Mouse (Mus musculus) 3134 (cell line): ENCODE results near the gene Rgl2.
"Not testable (repeated sequence)": the region's sequence is repeated elsewhere in the genome, so short reads cannot be mapped to it uniquely, and the experiment has no call there.

ENCODE experiments used
- DNase-seq: peaks from one replicate; pipeline ENCODE4 v3.0.0-alpha.2; 2011; ENCODE audit warnings: low spot score; ENCODE audit not compliant: insufficient read length; ENCODE audit errors: extremely low read depth

The Rgl2 gene

GRCm38 (mm10) chr17:33943454-33943853 is 14.1 kb downstream of the Rgl2 start:
- DNase-seq: no peak

GRCm38 (mm10) chr17:33947430-33948089 is 18.2 kb downstream of the Rgl2 start:
- no peak for DNase-seq

GRCm38 (mm10) chr17:33948090-33948904 is 19.0 kb downstream of the Rgl2 start:
- DNase-seq: no peak

- no peak for DNase-seq
These were observed 19.7 kb downstream of the Rgl2 start for GRCm38 (mm10) chr17:33948905-33949537.

GRCm38 (mm10) chr17:33950131-33950625 is 20.8 kb downstream of the Rgl2 start:
- DNase-seq: no peak

- peak; percentile 66 for DNase-seq
These were observed 21.9 kb downstream of the Rgl2 start, which contains the start of gene B3galt4 for GRCm38 (mm10) chr17:33951021-33951946. Gene B3galt4, minus strand, starts transcription at chr17:33951488.

- not testable (repeated sequence) for DNase-seq
These were observed 22.7 kb downstream of the Rgl2 start for GRCm38 (mm10) chr17:33952015-33952414.

- DNase-seq: no peak
These were observed 23.5 kb downstream of the Rgl2 start for GRCm38 (mm10) chr17:33952879-33953278.

- no peak for DNase-seq
These were observed 24.0 kb downstream of the Rgl2 start for GRCm38 (mm10) chr17:33953310-33953709.

GRCm38 (mm10) chr17:33953961-33954565 is 24.7 kb downstream of the Rgl2 start:
- DNase-seq: no peak

- no peak for DNase-seq
These were observed 25.6 kb downstream of the Rgl2 start for GRCm38 (mm10) chr17:33954646-33955554.

GRCm38 (mm10) chr17:33955555-33956214 is 26.3 kb downstream of the Rgl2 start, which contains the start of the genes Vps52 and Rps18:
Gene Vps52, plus strand, starts transcription at chr17:33955812.
Gene Rps18, minus strand, starts transcription at chr17:33956001.
- peak; percentile 90 for DNase-seq

- DNase-seq: no peak
These were observed 27.0 kb downstream of the Rgl2 start for GRCm38 (mm10) chr17:33956336-33956735.

- DNase-seq: no peak
These were observed 28.1 kb downstream of the Rgl2 start for GRCm38 (mm10) chr17:33957493-33957892.

GRCm38 (mm10) chr17:33958451-33958850 is 29.1 kb downstream of the Rgl2 start:
- DNase-seq: no peak

GRCm38 (mm10) chr17:33959135-33959534 is 29.8 kb downstream of the Rgl2 start:
- DNase-seq: no peak

- no peak for DNase-seq
These were observed 30.6 kb downstream of the Rgl2 start for GRCm38 (mm10) chr17:33959948-33960347.

- no peak for DNase-seq
These were observed 33.5 kb downstream of the Rgl2 start for GRCm38 (mm10) chr17:33962876-33963275.
